Mouse (Mus musculus) erythroblast, embryonic 14.5 days (primary cell): ENCODE results near the gene Aurka.

ENCODE experiments used
- GATA1 ChIP-seq: IDR thresholded peaks from 2 replicates; pipeline ENCODE4 v1.6.1; 2012; ENCODE audit warnings: low read length, inconsistent platforms, mixed read lengths
- TAL1 ChIP-seq: IDR thresholded peaks from 3 replicates; pipeline ENCODE4 v1.6.1; 2012; ENCODE audit warnings: low read length, inconsistent platforms, mixed read lengths

DNA sequence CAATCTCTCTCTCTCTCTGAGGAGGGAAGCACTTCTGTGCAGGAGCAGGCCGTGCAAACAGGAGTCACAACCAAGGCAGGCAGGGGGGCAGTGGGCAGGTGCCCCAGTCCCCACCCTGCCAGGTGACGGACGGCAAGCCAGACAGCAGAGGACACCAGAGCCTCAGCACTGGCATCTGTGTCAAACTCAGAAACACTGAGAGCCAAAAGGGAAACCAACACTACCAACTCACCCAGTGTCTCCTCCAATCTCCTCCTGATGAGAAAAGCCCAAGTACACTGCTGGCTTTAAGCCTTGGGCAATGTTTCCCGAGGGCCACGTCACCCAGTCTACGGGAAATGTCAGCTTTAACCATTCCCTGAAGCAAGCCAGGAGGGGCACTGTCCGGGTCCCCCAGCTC lies 7.2 kb downstream of the Aurka start:
- no peak for TF ChIP-seq TAL1
- no peak for TF ChIP-seq GATA1
